Mouse (Mus musculus): ENCODE results near the gene Ndufaf8.

GRCm38 (mm10) chr11:120103431-120103997, 4.8 kb downstream of the Ndufaf8 start:
- TF ChIP-seq POLR2A (IDR thresholded peaks at IDR 0.05; ENCODE audit: control insufficient read depth, extremely low read depth, insufficient read depth, low read length, poor library complexity) (no peak), CTCF (IDR thresholded peaks at IDR 0.05; ENCODE audit: borderline replicate concordance, control insufficient read depth, extremely low read depth, insufficient read depth, low read length, poor library complexity) (no peak)

Data from thymus, adult 2 months (tissue).